Mouse (Mus musculus) lung, postnatal 0 days (tissue): Measurements from ENCODE around the gene Akap2.

Experiments used
- CTCF ChIP-seq: IDR thresholded peaks from 2 replicates; pipeline ENCODE4 v1.5.1; 2016; ENCODE audit warnings: antibody characterized with exemption, mild to moderate bottlenecking
- EP300 ChIP-seq: IDR thresholded peaks from 2 replicates; pipeline ENCODE4 v1.6.1; 2016; ENCODE audit warnings: antibody characterized with exemption, mild to moderate bottlenecking, control low read depth

DNA sequence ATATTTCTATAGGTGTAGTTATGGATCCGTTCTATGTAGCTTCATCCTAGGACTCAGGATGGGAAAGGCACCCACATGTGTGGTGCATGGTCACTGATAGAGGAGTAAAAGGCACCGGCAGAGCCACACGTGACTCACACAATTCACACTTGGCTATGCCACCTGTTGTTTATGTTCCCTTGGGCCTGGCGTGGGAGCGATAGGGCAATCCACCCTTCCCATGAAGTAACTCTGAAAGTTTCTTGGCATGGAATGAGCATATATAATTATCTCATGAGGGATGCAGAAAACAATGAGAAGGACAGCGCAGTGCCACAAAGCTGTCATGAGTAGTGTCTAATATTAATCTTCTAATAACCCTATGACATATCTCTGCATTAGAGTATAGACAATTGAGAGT is 12.6 kb downstream of the Akap2 start:
- TF ChIP-seq CTCF (no peak), EP300 (peak; percentile 55)
